Mouse (Mus musculus): ENCODE measurements around the gene Trim2. TPM values are rescaled to one million over a fixed set of nuclear protein-coding genes. Genes with fewer than 3 reads are reported as not detected.

Trim2 gene
- polyA plus RNA-seq, 2 experiments = 17.4 to 28.1 TPM

GRCm38 (mm10) chr3:84268434-84268833, 38.2 kb downstream of the Trim2 start:
- H3K4me3 ChIP-seq (replicated peaks; ENCODE audit: low read length) = no peak overlapping the region
- no peak for TF ChIP-seq POLR2A (IDR thresholded peaks at IDR 0.05; ENCODE audit: borderline replicate concordance, extremely low read depth, insufficient read depth, insufficient read length)
- H3K36me3 ChIP-seq (ENCODE audit: control insufficient read depth, insufficient read depth, low read length) = no peaks in the 10 kb centered on the region
- H3K4me2 ChIP-seq (replicated peaks; ENCODE audit: low read depth, low read length, severe bottlenecking) = no peak overlapping the region
- WGBS = 59% methylated on average over 3 of the region's 3 CpGs
- peaks cover 22% of the 10 kb centered on the region for H3K4me1 ChIP-seq (ENCODE audit: control insufficient read depth, insufficient read depth, low read length)
- ATAC-seq (ENCODE audit: low FRiP score, low read depth) (no peak), DNase-seq (ENCODE audit: low spot score) (no peak)
- no peak overlapping the region for H3K27ac ChIP-seq (replicated peaks; ENCODE audit: low read depth, low read length)
- H3K27me3 ChIP-seq (ENCODE audit: control insufficient read depth, insufficient read depth, low read length) = peaks cover 27% of the 10 kb centered on the region
- H3K9me3 ChIP-seq (ENCODE audit: control insufficient read depth, low read length) = no peaks in the 10 kb centered on the region
- no peak overlapping the region for H3K9ac ChIP-seq (ENCODE audit: low read depth, low read length, severe bottlenecking)

GRCm38 (mm10) chr3:84266391-84266931, 40.2 kb downstream of the Trim2 start:
- DNase-seq (ENCODE audit: low spot score) (no peak), ATAC-seq (ENCODE audit: low FRiP score, low read depth) (no peak)
- 77% methylated on average over 3 of the region's 3 CpGs for WGBS
- H3K4me2 ChIP-seq (replicated peaks; ENCODE audit: low read depth, low read length, severe bottlenecking) = no peak overlapping the region
- H3K4me1 ChIP-seq (ENCODE audit: control insufficient read depth, insufficient read depth, low read length) = peaks cover 24% of the 10 kb centered on the region
- no peak for TF ChIP-seq POLR2A (IDR thresholded peaks at IDR 0.05; ENCODE audit: borderline replicate concordance, extremely low read depth, insufficient read depth, insufficient read length)
- no peak overlapping the region for H3K4me3 ChIP-seq (replicated peaks; ENCODE audit: low read length)
- H3K36me3 ChIP-seq (ENCODE audit: control insufficient read depth, insufficient read depth, low read length) = no peaks in the 10 kb centered on the region
- H3K27me3 ChIP-seq (ENCODE audit: control insufficient read depth, insufficient read depth, low read length) = peaks cover 28% of the 10 kb centered on the region
- no peak overlapping the region for H3K9ac ChIP-seq (ENCODE audit: low read depth, low read length, severe bottlenecking)
- H3K9me3 ChIP-seq (ENCODE audit: control insufficient read depth, low read length) = no peaks in the 10 kb centered on the region
- no peak overlapping the region for H3K27ac ChIP-seq (replicated peaks; ENCODE audit: low read depth, low read length)

GRCm38 (mm10) chr3:84265084-84265483, 41.6 kb downstream of the Trim2 start:
- no peak overlapping the region for H3K9ac ChIP-seq (ENCODE audit: low read depth, low read length, severe bottlenecking)
- no peak overlapping the region for H3K4me2 ChIP-seq (replicated peaks; ENCODE audit: low read depth, low read length, severe bottlenecking)
- peaks cover 37% of the 10 kb centered on the region for H3K27me3 ChIP-seq (ENCODE audit: control insufficient read depth, insufficient read depth, low read length)
- 53% methylated on average over 1 of the region's 1 CpGs for WGBS
- DNase-seq (ENCODE audit: low spot score) (no peak), ATAC-seq (ENCODE audit: low FRiP score, low read depth) (no peak)
- no peak overlapping the region for H3K4me3 ChIP-seq (replicated peaks; ENCODE audit: low read length)
- no peaks in the 10 kb centered on the region for H3K9me3 ChIP-seq (ENCODE audit: control insufficient read depth, low read length)
- H3K36me3 ChIP-seq (ENCODE audit: control insufficient read depth, insufficient read depth, low read length) = no peaks in the 10 kb centered on the region
- peaks cover 18% of the 10 kb centered on the region for H3K4me1 ChIP-seq (ENCODE audit: control insufficient read depth, insufficient read depth, low read length)
- no peak for TF ChIP-seq POLR2A (IDR thresholded peaks at IDR 0.05; ENCODE audit: borderline replicate concordance, extremely low read depth, insufficient read depth, insufficient read length)
- H3K27ac ChIP-seq (replicated peaks; ENCODE audit: low read depth, low read length) = no peak overlapping the region

- DNase-seq (ENCODE audit: low spot score) (no peak), ATAC-seq (ENCODE audit: low FRiP score, low read depth) (no peak)
- 68% methylated on average over 2 of the region's 2 CpGs for WGBS
These were observed 42.3 kb downstream of the Trim2 start for GRCm38 (mm10) chr3:84264395-84264794.

GRCm38 (mm10) chr3:84262804-84263203, 43.9 kb downstream of the Trim2 start:
- no peak overlapping the region for H3K27ac ChIP-seq (replicated peaks; ENCODE audit: low read depth, low read length)
- H3K4me1 ChIP-seq (ENCODE audit: control insufficient read depth, insufficient read depth, low read length) = peaks cover 11% of the 10 kb centered on the region
- no peaks in the 10 kb centered on the region for H3K9me3 ChIP-seq (ENCODE audit: control insufficient read depth, low read length)
- no peak for TF ChIP-seq POLR2A (IDR thresholded peaks at IDR 0.05; ENCODE audit: borderline replicate concordance, extremely low read depth, insufficient read depth, insufficient read length)
- 63% methylated on average over 3 of the region's 3 CpGs for WGBS
- ATAC-seq (ENCODE audit: low FRiP score, low read depth) (no peak), DNase-seq (ENCODE audit: low spot score) (no peak)
- no peak overlapping the region for H3K4me2 ChIP-seq (replicated peaks; ENCODE audit: low read depth, low read length, severe bottlenecking)
- H3K27me3 ChIP-seq (ENCODE audit: control insufficient read depth, insufficient read depth, low read length) = peaks cover 22% of the 10 kb centered on the region
- H3K4me3 ChIP-seq (replicated peaks; ENCODE audit: low read length) = no peak overlapping the region
- no peaks in the 10 kb centered on the region for H3K36me3 ChIP-seq (ENCODE audit: control insufficient read depth, insufficient read depth, low read length)
- H3K9ac ChIP-seq (ENCODE audit: low read depth, low read length, severe bottlenecking) = no peak overlapping the region

More at GRCm38 (mm10) chr3:84264395-84264794, 42.3 kb downstream of the Trim2 start:
- H3K9me3 ChIP-seq (ENCODE audit: control insufficient read depth, low read length) = no peaks in the 10 kb centered on the region
- H3K36me3 ChIP-seq (ENCODE audit: control insufficient read depth, insufficient read depth, low read length) = no peaks in the 10 kb centered on the region
- no peak for TF ChIP-seq POLR2A (IDR thresholded peaks at IDR 0.05; ENCODE audit: borderline replicate concordance, extremely low read depth, insufficient read depth, insufficient read length)
- H3K4me2 ChIP-seq (replicated peaks; ENCODE audit: low read depth, low read length, severe bottlenecking) = no peak overlapping the region
- H3K4me3 ChIP-seq (replicated peaks; ENCODE audit: low read length) = no peak overlapping the region
- H3K27ac ChIP-seq (replicated peaks; ENCODE audit: low read depth, low read length) = no peak overlapping the region
- H3K4me1 ChIP-seq (ENCODE audit: control insufficient read depth, insufficient read depth, low read length) = peaks cover 12% of the 10 kb centered on the region
- peaks cover 33% of the 10 kb centered on the region for H3K27me3 ChIP-seq (ENCODE audit: control insufficient read depth, insufficient read depth, low read length)
- H3K9ac ChIP-seq (ENCODE audit: low read depth, low read length, severe bottlenecking) = no peak overlapping the region

Measured in limb, embryonic 14.5 days (tissue).